Mouse (Mus musculus): Measurements from ENCODE around the gene Snap23. TPM values are rescaled to one million over a fixed set of nuclear protein-coding genes. Genes with fewer than 3 reads are reported as not detected.

Gene Snap23
- total and polyA plus RNA-seq, 2 experiments from 2014 or later: 11.3 to 19.7 TPM

- no peak overlapping the region for H3K9ac ChIP-seq (replicated peaks; ENCODE audit: low read length, poor library complexity, severe bottlenecking)
- no peak overlapping the region for H3K4me2 ChIP-seq (ENCODE audit: low read depth, low read length, poor library complexity, severe bottlenecking)
- 95% methylated on average over 2 of the region's 2 CpGs for WGBS
- H3K27ac ChIP-seq (ENCODE audit: low read depth, low read length): no peak overlapping the region
- DNase-seq (ENCODE audit: low spot score) (no peak), ATAC-seq (ENCODE audit: low FRiP score) (no peak)
- TF ChIP-seq CTCF (IDR thresholded peaks at IDR 0.05): no peak
- H3K36me3 ChIP-seq (ENCODE audit: insufficient read depth, low read length): peaks cover 23% of the 10 kb centered on the region
- H3K9me3 ChIP-seq (ENCODE audit: low read length): no peaks in the 10 kb centered on the region
- H3K4me1 ChIP-seq (ENCODE audit: insufficient read depth, low read length): no peaks in the 10 kb centered on the region
- H3K4me3 ChIP-seq (ENCODE audit: low read depth, low read length): no peak overlapping the region
- H3K27me3 ChIP-seq (ENCODE audit: insufficient read depth, low read length): no peaks in the 10 kb centered on the region
These were observed 30.3 kb downstream of the Snap23 start for GRCm38 (mm10) chr2:120597734-120598133.

GRCm38 (mm10) chr2:120599506-120599905, 32.0 kb downstream of the Snap23 start:
- DNase-seq (ENCODE audit: low spot score) (no peak), ATAC-seq (ENCODE audit: low FRiP score) (no peak)
- Histone ChIP-seq H3K4me1 (ENCODE audit: insufficient read depth, low read length) (no peaks in the 10 kb centered on the region), H3K4me3 (ENCODE audit: low read depth, low read length) (no peak overlapping the region), H3K4me2 (ENCODE audit: low read depth, low read length, poor library complexity, severe bottlenecking) (no peak overlapping the region), H3K27ac (ENCODE audit: low read depth, low read length) (no peak overlapping the region), H3K36me3 (ENCODE audit: insufficient read depth, low read length) (peaks cover 23% of the 10 kb centered on the region), H3K9me3 (ENCODE audit: low read length) (no peaks in the 10 kb centered on the region), H3K9ac (replicated peaks; ENCODE audit: low read length, poor library complexity, severe bottlenecking) (no peak overlapping the region), H3K27me3 (ENCODE audit: insufficient read depth, low read length) (no peaks in the 10 kb centered on the region)
- no peak for TF ChIP-seq CTCF (IDR thresholded peaks at IDR 0.05)
- 90% methylated on average over 4 of the region's 4 CpGs for WGBS

GRCm38 (mm10) chr2:120606021-120606690, 38.7 kb downstream of the Snap23 start:
- no peak overlapping the region for H3K4me3 ChIP-seq (ENCODE audit: low read depth, low read length)
- H3K4me2 ChIP-seq (ENCODE audit: low read depth, low read length, poor library complexity, severe bottlenecking): no peak overlapping the region
- no peaks in the 10 kb centered on the region; the same call in 1 of the 2 replicates for H3K4me1 ChIP-seq (ENCODE audit: insufficient read depth, low read length)
- H3K9me3 ChIP-seq (ENCODE audit: low read length): no peaks in the 10 kb centered on the region
- H3K9ac ChIP-seq (replicated peaks; ENCODE audit: low read length, poor library complexity, severe bottlenecking): no peak overlapping the region
- H3K36me3 ChIP-seq (ENCODE audit: insufficient read depth, low read length): peaks cover 6% of the 10 kb centered on the region; the same call in 1 of the 2 replicates
- ATAC-seq (ENCODE audit: low FRiP score) (no peak), DNase-seq (ENCODE audit: low spot score) (no peak)
- H3K27ac ChIP-seq (ENCODE audit: low read depth, low read length): no peak overlapping the region
- H3K27me3 ChIP-seq (ENCODE audit: insufficient read depth, low read length): no peaks in the 10 kb centered on the region
- 89% methylated on average over 6 of the region's 6 CpGs for WGBS
- TF ChIP-seq CTCF (IDR thresholded peaks at IDR 0.05): peak; percentile 61

- peak within 1 kb of the TSS; percentile 76 for H3K4me2 ChIP-seq (ENCODE audit: low read depth, low read length, poor library complexity, severe bottlenecking)
- H3K4me1 ChIP-seq (ENCODE audit: insufficient read depth, low read length): no peaks in the 10 kb centered on the region; the same call in 1 of the 2 replicates
- H3K9ac ChIP-seq (replicated peaks; ENCODE audit: low read length, poor library complexity, severe bottlenecking): peak within 1 kb of the TSS; percentile 77
- no peaks in the 10 kb centered on the region for H3K27me3 ChIP-seq (ENCODE audit: insufficient read depth, low read length)
- peak; percentile 95 for ATAC-seq (ENCODE audit: low FRiP score)
- TF ChIP-seq CTCF (IDR thresholded peaks at IDR 0.05): peak; percentile 43
- DNase-seq (ENCODE audit: low spot score): peak; percentile 91
- H3K4me3 ChIP-seq (ENCODE audit: low read depth, low read length): peak within 1 kb of the TSS; percentile 87
- under 1% methylated on average over 52 of the region's 52 CpGs for WGBS
- H3K9me3 ChIP-seq (ENCODE audit: low read length): no peaks in the 10 kb centered on the region
- H3K36me3 ChIP-seq (ENCODE audit: insufficient read depth, low read length): peaks cover 4% of the 10 kb centered on the region; the same call in 1 of the 2 replicates
- H3K27ac ChIP-seq (ENCODE audit: low read depth, low read length): peak within 1 kb of the TSS; percentile 89
These were observed 41.6 kb downstream of the Snap23 start, which contains the start of the genes Haus2 and Lrrc57 for GRCm38 (mm10) chr2:120608830-120609723. Gene Haus2, plus strand, starts transcription at chr2:120609383. Gene Lrrc57, minus strand, starts transcription at chr2:120609520.

- H3K36me3 ChIP-seq (ENCODE audit: insufficient read depth, low read length): peaks cover 20% of the 10 kb centered on the region
- H3K4me1 ChIP-seq (ENCODE audit: insufficient read depth, low read length): no peaks in the 10 kb centered on the region
- DNase-seq (ENCODE audit: low spot score): no peak
- H3K9ac ChIP-seq (replicated peaks; ENCODE audit: low read length, poor library complexity, severe bottlenecking): no peak overlapping the region
- no peak overlapping the region for H3K4me2 ChIP-seq (ENCODE audit: low read depth, low read length, poor library complexity, severe bottlenecking)
- no peaks in the 10 kb centered on the region for H3K27me3 ChIP-seq (ENCODE audit: insufficient read depth, low read length)
- no peak overlapping the region for H3K27ac ChIP-seq (ENCODE audit: low read depth, low read length)
- 89% methylated on average over 5 of the region's 5 CpGs for WGBS
- TF ChIP-seq CTCF (IDR thresholded peaks at IDR 0.05): no peak
- no peaks in the 10 kb centered on the region for H3K9me3 ChIP-seq (ENCODE audit: low read length)
- ATAC-seq (ENCODE audit: low FRiP score): no peak
- H3K4me3 ChIP-seq (ENCODE audit: low read depth, low read length): no peak overlapping the region
These were observed 49.0 kb downstream of the Snap23 start for GRCm38 (mm10) chr2:120616279-120617163.

Data from midbrain, postnatal 0 days (tissue).